Mouse (Mus musculus) v-Abl transformed pro-B cells (cell line): ENCODE measurements at regions not wholly inside any gene's neighbourhood (a gene's known extent, or its start where the extent isn't known, plus 50 kb on each side); places are given as distances from the start of the nearest gene placed in this dataset.
"Not testable (repeated sequence)": the region's sequence is repeated elsewhere in the genome, so short reads cannot be mapped to it uniquely, and the experiment has no call there.

Experiments
- in situ Hi-C, 2 experiments: fragments of 400-800 bp; cut with MboI; formaldehyde crosslinking; loops; one replicate each; pipeline ENCODE4 v1.15.1; 2025; ENCODE audit not compliant: unreplicated experiment in 2 of 2

- in situ Hi-C loops, result no loop called here
Measured at GRCm38 (mm10) chr9:76407549-76407948, 83.9 kb upstream of the Hcrtr2 start.

GRCm38 (mm10) chr9:76401897-76402670, 78.4 kb upstream of the Hcrtr2 start:
- in situ Hi-C loops, result not testable (repeated sequence)

- in situ Hi-C loops, result no loop called here
Measured at GRCm38 (mm10) chr9:76400900-76401299, 77.2 kb upstream of the Hcrtr2 start.

- in situ Hi-C loops, result loop anchor here in 1 of 2 experiments (10.0 to 25.0 kb wide), 2 partner anchors 119 to 994 kb away; no protein-coding TSS in a partner anchor
Measured at GRCm38 (mm10) chr9:76393763-76394162, 70.1 kb upstream of the Hcrtr2 start.

- in situ Hi-C loops, result loop anchor here in 1 of 2 experiments (10.0 to 25.0 kb wide), 2 partner anchors 116 to 996 kb away; no protein-coding TSS in a partner anchor
Measured at GRCm38 (mm10) chr9:76390839-76391238, 67.2 kb upstream of the Hcrtr2 start.
